Mouse (Mus musculus): ENCODE measurements around the gene Eml1. TPM values are rescaled to one million over a fixed set of nuclear protein-coding genes. Genes with fewer than 3 reads are reported as not detected.

The Eml1 gene
- polyA plus RNA-seq, 1 experiment = 70.6 TPM

DNA sequence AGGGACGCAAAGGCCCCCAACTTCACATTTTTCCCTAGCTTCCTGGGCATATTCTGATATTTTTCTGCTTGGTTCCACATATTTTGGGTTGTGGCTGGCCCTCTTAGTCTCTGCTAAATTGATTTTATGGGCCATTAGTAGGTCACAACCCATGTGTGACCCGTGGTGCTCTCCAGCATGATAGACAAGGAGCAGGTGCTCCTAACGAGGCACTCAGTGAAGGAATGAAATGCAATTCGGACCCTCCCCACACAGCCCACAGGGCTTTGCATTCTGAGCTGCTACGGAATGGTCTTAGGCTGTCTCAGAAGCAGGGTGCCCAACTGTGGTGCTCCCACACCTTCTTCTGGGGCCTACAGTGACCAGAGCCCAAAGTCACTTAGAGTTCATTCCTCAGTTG lies 38.3 kb downstream of the Eml1 start:
- DNase-seq = no peak
- H3K4me3 ChIP-seq (replicated peaks; ENCODE audit: extremely low read depth, low read depth, low read length) = no peak overlapping the region
- H3K4me1 ChIP-seq (ENCODE audit: control insufficient read depth, insufficient read depth, low read length) = peaks cover 1% of the 10 kb centered on the region; the same call in 1 of the 2 replicates
- no peak for TF ChIP-seq CTCF (IDR thresholded peaks at IDR 0.05; ENCODE audit: insufficient read depth, low read length)
- TF ChIP-seq POLR2A (IDR thresholded peaks at IDR 0.05; ENCODE audit: borderline replicate concordance, extremely low read depth, low read depth, low read length) = no peak
- 74% methylated on average over 5 of the region's 5 CpGs for WGBS

DNA sequence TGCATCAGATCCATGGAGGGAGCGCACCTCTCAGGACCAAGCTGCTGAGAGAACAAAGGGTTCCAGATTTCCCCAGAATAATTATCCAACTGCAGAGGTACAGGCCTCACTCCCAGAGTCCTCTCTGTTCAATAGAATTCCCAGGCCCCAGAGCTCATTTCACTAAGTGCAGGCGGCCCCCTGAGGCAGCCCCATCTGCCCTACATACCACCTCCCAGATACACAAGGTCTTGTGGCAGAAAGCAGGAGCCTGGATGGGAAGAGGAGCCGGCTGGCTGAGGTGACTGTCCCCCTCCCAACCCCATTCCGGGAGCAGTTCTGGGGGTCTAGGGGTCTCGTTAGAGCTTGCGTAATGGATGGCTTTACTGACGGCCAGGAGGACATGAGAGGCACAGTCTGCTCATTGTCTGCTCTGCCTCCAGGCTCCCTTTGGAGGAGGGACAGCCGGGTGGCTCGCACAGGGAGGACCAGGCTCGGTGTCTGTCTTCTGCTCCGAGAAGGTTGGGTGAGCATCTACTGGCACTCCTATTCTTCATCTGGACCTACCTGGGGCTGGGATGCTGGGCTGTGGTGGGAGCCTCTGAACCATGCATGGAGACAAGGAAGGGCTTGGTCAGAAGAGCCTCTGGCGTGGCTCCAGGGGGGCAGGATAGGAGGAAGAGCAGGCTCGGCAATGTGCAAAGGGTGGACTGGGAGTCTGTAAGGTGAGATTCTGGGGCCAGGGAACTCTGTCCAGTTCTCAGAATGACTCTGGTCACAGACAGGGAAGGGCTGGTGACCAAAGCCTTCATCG lies 39.9 kb downstream of the Eml1 start:
- TF ChIP-seq POLR2A (IDR thresholded peaks at IDR 0.05; ENCODE audit: borderline replicate concordance, extremely low read depth, low read depth, low read length) (no peak), CTCF (IDR thresholded peaks at IDR 0.05; ENCODE audit: insufficient read depth, low read length) (no peak)
- Histone ChIP-seq H3K4me3 (replicated peaks; ENCODE audit: extremely low read depth, low read depth, low read length) (no peak overlapping the region), H3K4me1 (ENCODE audit: control insufficient read depth, insufficient read depth, low read length) (no peaks in the 10 kb centered on the region)
- no peak for DNase-seq
- WGBS = 73% methylated on average over 14 of the region's 14 CpGs

DNA sequence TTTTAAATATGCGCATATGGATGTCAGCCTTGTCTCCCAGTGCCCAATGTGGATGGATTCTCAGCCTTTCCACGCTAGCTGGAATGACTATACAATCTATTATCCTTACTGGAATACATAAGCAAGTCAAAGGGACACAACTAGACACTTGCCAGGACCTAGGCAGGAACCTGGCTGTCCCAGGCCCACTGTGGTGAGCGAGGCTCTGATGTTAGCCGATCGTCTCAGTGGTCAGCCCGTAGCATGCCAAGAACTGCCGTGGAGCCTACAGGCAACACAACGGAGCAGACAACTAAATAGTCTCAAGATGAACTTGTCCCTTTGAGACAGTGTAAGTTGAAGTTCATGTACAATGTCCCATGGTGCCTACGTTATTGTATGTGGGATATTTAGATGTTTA lies 44.2 kb downstream of the Eml1 start:
- DNase-seq = no peak
- 96% methylated on average over 9 of the region's 9 CpGs for WGBS
- Histone ChIP-seq H3K4me1 (ENCODE audit: control insufficient read depth, insufficient read depth, low read length) (no peaks in the 10 kb centered on the region), H3K4me3 (replicated peaks; ENCODE audit: extremely low read depth, low read depth, low read length) (no peak overlapping the region)
- TF ChIP-seq CTCF (IDR thresholded peaks at IDR 0.05; ENCODE audit: insufficient read depth, low read length) (no peak), POLR2A (IDR thresholded peaks at IDR 0.05; ENCODE audit: borderline replicate concordance, extremely low read depth, low read depth, low read length) (no peak)

DNA sequence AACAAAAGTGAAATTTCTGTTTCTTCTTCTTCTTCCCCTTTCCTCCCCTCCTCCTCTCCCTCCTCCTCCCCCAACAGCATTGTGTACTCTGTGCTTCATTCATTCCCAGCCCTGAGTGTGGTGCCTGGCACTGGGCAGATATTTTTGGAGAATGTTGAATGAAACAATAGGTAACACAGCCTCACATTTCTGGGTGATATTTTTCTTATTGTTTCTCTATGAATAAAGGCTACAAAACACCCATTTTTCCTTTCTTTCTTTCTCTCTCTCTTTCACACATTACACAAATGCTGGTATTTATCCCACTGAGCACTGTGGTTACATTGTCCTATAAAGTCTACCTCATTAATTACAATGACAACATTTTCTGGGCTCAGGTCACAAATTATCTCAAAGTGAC lies 48.8 kb downstream of the Eml1 start:
- TF ChIP-seq CTCF (IDR thresholded peaks at IDR 0.05; ENCODE audit: insufficient read depth, low read length) = no peak
- TF ChIP-seq POLR2A (IDR thresholded peaks at IDR 0.05; ENCODE audit: borderline replicate concordance, extremely low read depth, low read depth, low read length) = no peak
- no peak overlapping the region for H3K4me3 ChIP-seq (replicated peaks; ENCODE audit: extremely low read depth, low read depth, low read length)
- H3K4me1 ChIP-seq (ENCODE audit: control insufficient read depth, insufficient read depth, low read length) = peaks cover 9% of the 10 kb centered on the region
- DNase-seq = no peak

DNA sequence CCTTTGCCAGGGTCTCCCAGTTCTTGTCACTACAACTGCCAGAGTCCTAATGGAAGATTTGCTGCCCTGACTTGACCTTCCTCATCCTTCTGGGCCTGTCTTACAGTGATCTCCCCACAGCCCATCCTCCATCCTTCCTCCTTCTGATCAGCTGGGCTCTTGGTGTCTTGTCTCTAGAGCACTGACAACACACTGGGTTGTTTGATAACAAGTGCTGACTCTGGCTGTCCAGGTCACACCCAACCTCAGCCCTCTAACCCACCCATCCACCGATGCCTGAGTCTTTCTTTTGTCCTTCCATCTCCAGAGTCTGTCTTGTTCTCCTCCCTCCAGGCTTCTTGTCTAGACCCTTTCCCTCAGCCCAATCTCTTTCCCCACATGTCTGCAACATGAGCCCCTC lies 50.7 kb downstream of the Eml1 start:
- Histone ChIP-seq H3K4me1 (ENCODE audit: control insufficient read depth, insufficient read depth, low read length) (peaks cover 11% of the 10 kb centered on the region), H3K4me3 (replicated peaks; ENCODE audit: extremely low read depth, low read depth, low read length) (no peak overlapping the region)
- no peak for TF ChIP-seq CTCF (IDR thresholded peaks at IDR 0.05; ENCODE audit: insufficient read depth, low read length)
- TF ChIP-seq POLR2A (IDR thresholded peaks at IDR 0.05; ENCODE audit: borderline replicate concordance, extremely low read depth, low read depth, low read length) = no peak
- DNase-seq = no peak
- WGBS = 46% methylated on average over 1 of the region's 1 CpGs

DNA sequence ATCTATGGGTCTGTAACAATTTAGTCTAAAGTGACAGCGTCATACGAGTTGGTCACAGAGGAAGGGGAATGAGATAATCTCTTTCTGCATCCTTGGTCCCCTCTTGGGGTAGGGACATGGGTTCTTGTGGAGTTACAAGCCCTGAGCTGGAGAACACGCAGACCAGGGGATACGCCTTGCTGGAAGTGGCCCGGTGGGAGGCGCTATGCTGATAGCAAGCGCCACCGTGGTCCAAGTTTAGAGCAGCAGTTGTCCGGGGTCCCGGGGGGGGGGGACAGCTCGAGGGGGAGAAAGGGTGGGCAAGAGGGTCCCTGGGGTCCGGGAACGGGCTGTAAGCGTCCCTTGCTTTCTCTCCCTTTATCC lies 51.7 kb downstream of the Eml1 start:
- TF ChIP-seq POLR2A (IDR thresholded peaks at IDR 0.05; ENCODE audit: borderline replicate concordance, extremely low read depth, low read depth, low read length) = no peak
- TF ChIP-seq CTCF (IDR thresholded peaks at IDR 0.05; ENCODE audit: insufficient read depth, low read length) = 0 out of 2 replicates have a peak, but pooled peaks have one; percentile 14
- no peak for DNase-seq
- H3K4me3 ChIP-seq (replicated peaks; ENCODE audit: extremely low read depth, low read depth, low read length) = peak overlapping the region; percentile 50
- H3K4me1 ChIP-seq (ENCODE audit: control insufficient read depth, insufficient read depth, low read length) = peaks cover 11% of the 10 kb centered on the region
- 2% methylated on average over 14 of the region's 14 CpGs for WGBS

DNA sequence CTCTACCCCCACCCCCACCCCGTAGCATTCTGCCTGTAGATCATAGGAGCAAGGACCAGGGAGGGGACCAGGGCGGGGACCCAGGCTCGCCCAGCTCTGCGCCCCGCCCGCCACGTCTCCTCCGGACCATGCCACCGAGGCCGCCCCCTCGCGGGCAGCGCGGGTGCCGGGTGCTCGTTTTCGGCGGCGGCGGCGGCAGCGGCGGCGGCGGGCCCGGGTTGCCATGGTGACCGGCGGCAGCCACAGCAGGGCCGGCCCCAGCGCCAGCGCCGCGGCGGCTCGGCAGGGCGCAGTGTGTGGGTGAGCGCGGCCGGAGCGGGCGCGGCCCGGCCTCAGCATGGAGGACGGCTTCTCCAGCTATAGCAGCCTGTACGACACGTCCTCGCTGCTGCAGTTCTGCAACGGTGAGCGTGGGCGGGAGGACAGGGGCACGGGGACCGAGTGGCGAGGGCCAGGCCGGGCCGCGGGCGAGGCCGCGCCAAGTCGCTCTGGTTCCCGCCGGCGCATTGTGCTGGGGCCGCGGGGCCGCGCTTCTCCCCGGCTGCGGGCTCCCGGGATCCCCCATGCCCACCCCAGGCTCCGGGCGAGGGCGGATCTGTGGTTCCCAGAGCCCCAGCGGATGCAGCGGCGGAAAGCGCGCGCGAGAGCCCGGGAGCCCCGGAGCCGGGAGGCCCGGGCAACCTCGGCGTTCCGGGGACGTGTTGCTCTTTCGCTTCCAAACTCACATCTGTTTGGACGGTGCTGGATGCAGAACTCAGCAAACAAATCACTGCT lies 52.3 kb downstream of the Eml1 start:
- WGBS = under 1% methylated on average over 89 of the region's 90 CpGs
- peak; percentile 81 for DNase-seq
- Histone ChIP-seq H3K4me3 (replicated peaks; ENCODE audit: extremely low read depth, low read depth, low read length) (peak overlapping the region; percentile 90), H3K4me1 (ENCODE audit: control insufficient read depth, insufficient read depth, low read length) (peaks cover 11% of the 10 kb centered on the region)
- TF ChIP-seq POLR2A (IDR thresholded peaks at IDR 0.05; ENCODE audit: borderline replicate concordance, extremely low read depth, low read depth, low read length) (no peak), CTCF (IDR thresholded peaks at IDR 0.05; ENCODE audit: insufficient read depth, low read length) (no peak)

DNA sequence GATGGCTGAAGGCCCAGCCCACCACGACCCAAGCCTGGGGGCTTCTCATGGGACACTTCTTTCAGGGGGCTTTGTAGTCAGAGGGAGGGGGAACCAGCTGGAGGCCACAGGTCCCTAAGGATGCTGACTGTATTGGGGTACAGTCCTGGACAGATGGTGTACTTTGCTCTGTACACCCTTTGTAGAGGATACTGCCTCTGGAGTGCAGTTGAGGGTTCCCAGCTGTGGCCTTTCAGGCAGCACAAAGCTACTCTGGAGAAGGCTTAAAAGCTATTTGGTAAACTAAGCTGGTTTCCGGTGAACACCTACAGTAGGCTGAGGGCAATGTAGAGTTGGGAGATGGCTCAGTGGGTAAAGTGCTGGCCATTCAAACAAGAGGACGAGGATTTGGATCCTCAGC lies 60.2 kb downstream of the Eml1 start:
- DNase-seq = no peak
- TF ChIP-seq POLR2A (IDR thresholded peaks at IDR 0.05; ENCODE audit: borderline replicate concordance, extremely low read depth, low read depth, low read length) (no peak), CTCF (IDR thresholded peaks at IDR 0.05; ENCODE audit: insufficient read depth, low read length) (no peak)
- Histone ChIP-seq H3K4me1 (ENCODE audit: control insufficient read depth, insufficient read depth, low read length) (peaks cover 6% of the 10 kb centered on the region; the same call in 1 of the 2 replicates), H3K4me3 (replicated peaks; ENCODE audit: extremely low read depth, low read depth, low read length) (no peak overlapping the region)
- 63% methylated on average over 3 of the region's 3 CpGs for WGBS

DNA sequence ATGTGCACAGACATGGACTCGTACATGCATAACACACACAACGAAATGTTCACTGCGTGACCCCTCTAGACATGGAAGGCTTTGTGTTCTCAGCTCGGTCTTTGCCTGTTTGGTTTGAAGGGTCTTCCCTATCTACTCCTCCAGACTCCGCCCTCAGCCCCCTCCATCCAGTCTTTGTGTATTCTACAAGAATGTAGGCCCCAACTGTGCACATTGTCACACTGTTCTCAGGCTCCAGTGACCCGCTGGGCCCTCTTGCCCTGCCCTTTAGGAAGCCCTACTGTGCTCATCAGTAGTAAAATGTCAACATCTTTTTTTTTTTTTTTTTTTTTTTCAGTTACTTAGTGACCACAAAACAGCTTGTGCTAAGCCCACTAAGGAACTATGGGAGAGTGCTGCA lies 61.0 kb downstream of the Eml1 start:
- TF ChIP-seq POLR2A (IDR thresholded peaks at IDR 0.05; ENCODE audit: borderline replicate concordance, extremely low read depth, low read depth, low read length) = no peak
- no peak for TF ChIP-seq CTCF (IDR thresholded peaks at IDR 0.05; ENCODE audit: insufficient read depth, low read length)
- DNase-seq = no peak
- Histone ChIP-seq H3K4me1 (ENCODE audit: control insufficient read depth, insufficient read depth, low read length) (peaks cover 6% of the 10 kb centered on the region; the same call in 1 of the 2 replicates), H3K4me3 (replicated peaks; ENCODE audit: extremely low read depth, low read depth, low read length) (no peak overlapping the region)
- WGBS = 78% methylated on average over 6 of the region's 6 CpGs

Data from lung, adult 2 months (tissue).